ENCODE assay signal across 8 mouse cellular contexts in the genomic region with DNA sequence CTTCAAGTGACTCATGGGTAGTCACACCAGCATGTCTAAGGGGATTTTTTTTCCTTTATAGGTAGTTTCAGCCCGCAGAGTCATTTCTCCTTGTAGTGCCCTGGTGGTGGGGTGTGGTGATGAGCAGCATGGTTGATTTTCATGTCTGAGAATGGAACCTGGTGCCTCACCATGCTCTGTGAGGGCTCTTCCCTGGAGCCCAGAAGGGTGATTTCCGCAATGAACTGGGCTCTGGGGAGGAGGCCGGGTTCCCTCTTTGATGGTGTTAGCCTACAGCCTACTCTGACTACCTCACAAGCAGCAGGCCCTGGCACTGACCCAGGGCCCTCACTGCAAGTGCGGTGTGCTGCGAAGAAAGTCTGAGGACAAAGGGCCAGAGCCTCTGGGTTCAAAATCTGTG. TPM values are rescaled to one million over a fixed set of nuclear protein-coding genes. Genes with fewer than 3 reads are reported as not detected.
DNase-seq lines count a peak whose midpoint lies in the region; ATAC-seq and TF ChIP-seq lines count a peak whose summit lies in the region.

A gene (plus strand): TSS at position 84 of the 400 bp plus-strand sequence.

- H3K4me2 ChIP-seq in lung, embryonic 15.5 days, result peak within 1 kb of the TSS; percentile 96
- H3K4me2 ChIP-seq in limb, embryonic 12.5 days, result peak within 1 kb of the TSS; percentile 95

- H3K9ac ChIP-seq in lung, embryonic 15.5 days, result peak within 1 kb of the TSS; percentile 63
- H3K9ac ChIP-seq in limb, embryonic 12.5 days (replicated peaks), result peak within 1 kb of the TSS; percentile 64; the same call in 1 of the 2 replicates

- no peak within 1 kb of the TSS for H3K27ac ChIP-seq in lung, embryonic 15.5 days
- H3K27ac ChIP-seq in heart, embryonic 10.5 days, result peak within 1 kb of the TSS; percentile 69; the same call in 1 of the 2 replicates
- no peak within 1 kb of the TSS for H3K27ac ChIP-seq in limb, embryonic 12.5 days
- H3K27ac ChIP-seq in olfactory bulb, adult 2 months (ENCODE audit: insufficient read depth, low read depth, low read length), result no peak within 1 kb of the TSS

- DNase-seq in lung, postnatal 36 days, result no peak
- no peak for DNase-seq in adrenal gland, adult 8-10 months
- DNase-seq in heart, embryonic 10.5 days (ENCODE audit: low spot score), result no peak
- DNase-seq in yolk sac, embryonic 10.5 days (ENCODE audit: low spot score), result no peak
- DNase-seq in gastrocnemius, adult 18-20 months (ENCODE audit: low spot score), result no peak

- peaks cover 14% of the 10 kb centered on the region for H3K27me3 ChIP-seq in lung, embryonic 15.5 days
- H3K27me3 ChIP-seq in heart, embryonic 10.5 days (ENCODE audit: insufficient read depth, poor library complexity, severe bottlenecking), result peaks cover 88% of the 10 kb centered on the region
- peaks cover 86% of the 10 kb centered on the region for H3K27me3 ChIP-seq in limb, embryonic 12.5 days

- no peak for ATAC-seq in lung, embryonic 15.5 days (ENCODE audit: borderline replicate concordance, extremely low read depth, low FRiP score, low TSS enrichment)
- no peak for ATAC-seq in limb, embryonic 12.5 days (ENCODE audit: insufficient number of reproducible peaks, insufficient read depth, low FRiP score, low TSS enrichment, low read depth)

- no peaks in the 10 kb centered on the region for H3K36me3 ChIP-seq in lung, embryonic 15.5 days
- no peaks in the 10 kb centered on the region for H3K36me3 ChIP-seq in heart, embryonic 10.5 days
- no peaks in the 10 kb centered on the region for H3K36me3 ChIP-seq in limb, embryonic 12.5 days

- 71% methylated on average over 5 of the region's 5 CpGs for WGBS in lung, embryonic 15.5 days
- 65% methylated on average over 5 of the region's 5 CpGs for WGBS in heart, embryonic 10.5 days
- WGBS in limb, embryonic 12.5 days, result 76% methylated on average over 5 of the region's 5 CpGs
- WGBS in olfactory bulb, adult 2 months, result 78% methylated on average over 5 of the region's 5 CpGs

- H3K4me3 ChIP-seq in lung, embryonic 15.5 days, result peak within 1 kb of the TSS; percentile 75
- peak within 1 kb of the TSS; percentile 85 for H3K4me3 ChIP-seq in heart, embryonic 10.5 days
- peak within 1 kb of the TSS; percentile 67 for H3K4me3 ChIP-seq in limb, embryonic 12.5 days (replicated peaks)
- peak within 1 kb of the TSS; percentile 71 for H3K4me3 ChIP-seq in olfactory bulb, adult 2 months (ENCODE audit: insufficient read depth, low read depth, low read length)

- no peak for TF ChIP-seq CTCF in olfactory bulb, adult 2 months (IDR thresholded peaks at IDR 0.05; ENCODE audit: insufficient read depth, low read depth, low read length)

- peaks cover 11% of the 10 kb centered on the region for H3K4me1 ChIP-seq in lung, embryonic 15.5 days
- H3K4me1 ChIP-seq in heart, embryonic 10.5 days, result peaks cover 15% of the 10 kb centered on the region
- peaks cover 7% of the 10 kb centered on the region; the same call in 1 of the 2 replicates for H3K4me1 ChIP-seq in limb, embryonic 12.5 days (replicated peaks)
- H3K4me1 ChIP-seq in olfactory bulb, adult 2 months (ENCODE audit: control insufficient read depth, insufficient read depth, low read length), result peaks cover 15% of the 10 kb centered on the region

- no peak for TF ChIP-seq POLR2A in olfactory bulb, adult 2 months (IDR thresholded peaks at IDR 0.05; ENCODE audit: insufficient read depth, low read depth, low read length)

- H3K9me3 ChIP-seq in lung, embryonic 15.5 days, result no peaks in the 10 kb centered on the region
- no peaks in the 10 kb centered on the region for H3K9me3 ChIP-seq in heart, embryonic 10.5 days
- no peaks in the 10 kb centered on the region for H3K9me3 ChIP-seq in limb, embryonic 12.5 days

RNA-seq across cellular contexts. Expression of the gene that starts here (rescaled TPM):
- 8.6 and 12.7 TPM in 2 replicates for polyA plus RNA-seq in lung, embryonic 15.5 days (2015; fragmentation: Nextera tagmentation; extraction: Ambion mirVana)
- 10 to 100 TPM; 53.9 to 71.1 (median 67.2) TPM for total RNA-seq in adrenal gland, adult 8-10 months (2022)
- 0.48 and 0.51 TPM in 2 replicates for polyA plus RNA-seq in heart, embryonic 10.5 days (2016; fragmentation: Nextera tagmentation; extraction: Ambion mirVana)
- polyA plus RNA-seq in limb, embryonic 12.5 days (2016; fragmentation: Nextera tagmentation; extraction: Ambion mirVana), result 1.5 and 1.7 TPM in 2 replicates
- polyA plus RNA-seq in olfactory bulb, adult 2 months (2012; ENCODE audit: insufficient read depth, insufficient read length, low replicate concordance, missing spikeins), result 159 TPM in 1 of 2 replicates, not detected in the other
- 1 to 10 TPM; 4.1 to 6.6 TPM for total RNA-seq in gastrocnemius, adult 18-20 months (2021)

Comparison
In these comparisons a context has a peak if more than half of its experiments do, and no peak if none do; other contexts are left out.
1. RNA of the gene that starts here (total RNA-seq): 53.9 to 71.1 TPM in adrenal gland, adult 8-10 months; 4.1 to 6.6 TPM in gastrocnemius, adult 18-20 months; every median in the first group is over 4 times any median in the second.
2. Peak in every context shown above with its lines, with median percentiles within 50 percentile points of each other: H3K4me3 ChIP-seq.